Mouse (Mus musculus) embryonic facial prominence, embryonic 12.5 days (tissue): Measurements from ENCODE around the gene Cbwd1. TPM values are rescaled to one million over a fixed set of nuclear protein-coding genes. Genes with fewer than 3 reads are reported as not detected.

Experiments
- ATAC-seq: fragments of 200-750 bp; cut with Nextera tagmentation; 2 replicates; pipeline ENCODE4 v1.8.0; 2017; ENCODE audit not compliant: insufficient number of reproducible peaks, insufficient read depth, low FRiP score, low TSS enrichment
- H3K27ac ChIP-seq: fragments of 300-500 bp; sonication (generic); 2 replicates; pipeline ENCODE4 v1.5.1; 2016; ENCODE audit warnings: mild to moderate bottlenecking
- H3K27me3 ChIP-seq: fragments of 300-500 bp; sonication (generic); 2 replicates; pipeline ENCODE4 v1.6.1; 2016; ENCODE audit warnings: mild to moderate bottlenecking, moderate library complexity
- H3K36me3 ChIP-seq: fragments of 300-500 bp; sonication (generic); 2 replicates; pipeline ENCODE4 v1.6.1; 2016; ENCODE audit warnings: mild to moderate bottlenecking
- H3K4me1 ChIP-seq: fragments of 300-500 bp; sonication (generic); 2 replicates; pipeline ENCODE4 v1.6.1; 2016
- H3K4me2 ChIP-seq: fragments of 300-500 bp; sonication (generic); replicated peaks from 2 replicates; pipeline ENCODE4 v1.6.1; 2016; ENCODE audit warnings: mild to moderate bottlenecking, moderate library complexity
- H3K4me3 ChIP-seq: fragments of 300-500 bp; sonication (generic); 2 replicates; pipeline ENCODE4 v1.5.1; 2016; ENCODE audit warnings: mild to moderate bottlenecking
- H3K9ac ChIP-seq: fragments of 300-500 bp; sonication (generic); 2 replicates; pipeline ENCODE4 v1.6.1; 2016; ENCODE audit warnings: mild to moderate bottlenecking, moderate library complexity
- H3K9me3 ChIP-seq: fragments of 300-500 bp; sonication (generic); 2 replicates; pipeline ENCODE4 v1.6.1; 2016; ENCODE audit warnings: mild to moderate bottlenecking, moderate library complexity
- WGBS: fragments of 180-500 bp; shearing (Covaris S2); methylation state at CpG from one replicate; pipeline ENCODE4 v1.1.7; 2016; 5-methylcytosine and 5-hydroxymethylcytosine counted together
- polyA plus RNA-seq: library from polyadenylated mRNA; unstranded; fragments of >200 nt; fragmentation: Nextera tagmentation; extraction: Ambion mirVana; gene quantifications from 2 replicates; pipeline ENCODE4 v1.2.1, GENCODE M21; 2016

The Cbwd1 gene
- 20.9 and 22.5 TPM in 2 replicates for polyA plus RNA-seq

- ATAC-seq, result peak; percentile 99
- WGBS, result under 1% methylated on average over 36 of the region's 36 CpGs
- no peaks in the 10 kb centered on the region for H3K27me3 ChIP-seq
- peak within 1 kb of the TSS; percentile 64 for H3K9ac ChIP-seq
- H3K27ac ChIP-seq, result no peak within 1 kb of the TSS
- H3K4me2 ChIP-seq, result peak within 1 kb of the TSS; percentile 54
- H3K9me3 ChIP-seq, result no peaks in the 10 kb centered on the region
- H3K36me3 ChIP-seq, result 0 out of 2 replicates have a peak, but pooled peaks cover under 1% of the 10 kb centered on the region
- peaks cover 13% of the 10 kb centered on the region for H3K4me1 ChIP-seq
- peak within 1 kb of the TSS; percentile 71 for H3K4me3 ChIP-seq
Measured at GRCm38 (mm10) chr19:24961172-24961962, at the start of gene Cbwd1. Cbwd1 (minus strand) TSS chr19:24961610.

GRCm38 (mm10) chr19:25008509-25008908, 47.1 kb upstream of the Cbwd1 start:
- no peak overlapping the region for H3K4me2 ChIP-seq
- peaks cover 7% of the 10 kb centered on the region; the same call in 1 of the 2 replicates for H3K4me1 ChIP-seq
- no peak overlapping the region for H3K9ac ChIP-seq
- H3K4me3 ChIP-seq, result no peak overlapping the region
- H3K27ac ChIP-seq, result no peak overlapping the region
- no peaks in the 10 kb centered on the region for H3K36me3 ChIP-seq
- ATAC-seq, result no peak
- 88% methylated on average over 2 of the region's 2 CpGs for WGBS
- no peaks in the 10 kb centered on the region for H3K27me3 ChIP-seq
- no peaks in the 10 kb centered on the region for H3K9me3 ChIP-seq

GRCm38 (mm10) chr19:25006686-25007085, 45.3 kb upstream of the Cbwd1 start:
- ATAC-seq, result no peak
- Histone ChIP-seq H3K9me3 (no peaks in the 10 kb centered on the region), H3K36me3 (no peaks in the 10 kb centered on the region), H3K4me3 (no peak overlapping the region), H3K27ac (no peak overlapping the region), H3K4me2 (no peak overlapping the region), H3K4me1 (peaks cover 7% of the 10 kb centered on the region; the same call in 1 of the 2 replicates), H3K27me3 (peaks cover 8% of the 10 kb centered on the region), H3K9ac (no peak overlapping the region)
- WGBS, result 77% methylated on average over 1 of the region's 1 CpGs

DNA sequence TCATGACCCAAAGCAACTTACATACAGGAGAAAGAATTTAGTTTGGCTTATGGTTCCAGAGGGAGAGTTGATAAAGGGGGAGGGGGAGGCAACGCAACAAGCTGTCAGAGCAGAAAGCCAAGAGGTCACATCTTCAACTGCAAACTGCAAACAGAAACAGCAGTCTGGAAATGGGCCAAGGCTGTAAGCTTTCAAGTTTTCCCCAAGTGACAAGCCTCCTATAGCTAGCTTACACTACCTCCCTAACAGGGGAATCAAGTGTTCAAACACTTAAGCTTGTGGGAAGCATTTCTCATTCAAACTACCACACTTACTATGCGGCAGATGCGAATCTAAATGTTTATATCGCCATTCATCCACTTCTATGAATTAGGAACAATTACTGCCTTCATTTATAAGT, 42.4 kb upstream of the Cbwd1 start:
- WGBS, result 44% methylated on average over 4 of the region's 4 CpGs
- H3K4me2 ChIP-seq, result no peak overlapping the region
- H3K27me3 ChIP-seq, result peaks cover 36% of the 10 kb centered on the region
- no peak overlapping the region for H3K9ac ChIP-seq
- no peaks in the 10 kb centered on the region for H3K36me3 ChIP-seq
- ATAC-seq, result no peak
- peaks cover 11% of the 10 kb centered on the region; the same call in 1 of the 2 replicates for H3K4me1 ChIP-seq
- H3K9me3 ChIP-seq, result no peaks in the 10 kb centered on the region
- H3K4me3 ChIP-seq, result no peak overlapping the region
- no peak overlapping the region for H3K27ac ChIP-seq

DNA sequence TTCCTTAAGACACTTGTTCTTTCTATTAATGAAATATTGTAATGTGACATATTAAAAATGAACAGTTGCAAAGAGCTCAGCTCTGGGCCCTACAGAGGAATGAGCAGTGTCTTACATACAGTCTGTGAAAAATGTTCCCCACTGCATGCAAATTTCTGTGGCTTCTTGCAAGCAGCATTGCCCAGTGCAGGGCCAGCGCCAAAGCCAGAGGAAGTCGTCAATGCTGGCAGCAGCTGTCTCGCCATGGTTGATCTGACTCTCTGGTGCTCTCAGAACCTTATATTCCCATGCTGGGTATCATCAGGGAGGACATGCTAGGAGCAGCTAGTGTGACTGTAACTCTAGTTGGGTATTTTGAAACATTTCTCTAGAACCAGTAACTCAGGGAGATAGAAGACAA, 41.4 kb upstream of the Cbwd1 start:
- H3K27ac ChIP-seq, result no peak overlapping the region
- peaks cover 11% of the 10 kb centered on the region; the same call in 1 of the 2 replicates for H3K4me1 ChIP-seq
- H3K9me3 ChIP-seq, result no peaks in the 10 kb centered on the region
- H3K36me3 ChIP-seq, result no peaks in the 10 kb centered on the region
- 79% methylated on average over 3 of the region's 3 CpGs for WGBS
- no peak overlapping the region for H3K4me2 ChIP-seq
- no peak overlapping the region for H3K4me3 ChIP-seq
- ATAC-seq, result no peak
- peaks cover 44% of the 10 kb centered on the region for H3K27me3 ChIP-seq
- no peak overlapping the region for H3K9ac ChIP-seq

DNA sequence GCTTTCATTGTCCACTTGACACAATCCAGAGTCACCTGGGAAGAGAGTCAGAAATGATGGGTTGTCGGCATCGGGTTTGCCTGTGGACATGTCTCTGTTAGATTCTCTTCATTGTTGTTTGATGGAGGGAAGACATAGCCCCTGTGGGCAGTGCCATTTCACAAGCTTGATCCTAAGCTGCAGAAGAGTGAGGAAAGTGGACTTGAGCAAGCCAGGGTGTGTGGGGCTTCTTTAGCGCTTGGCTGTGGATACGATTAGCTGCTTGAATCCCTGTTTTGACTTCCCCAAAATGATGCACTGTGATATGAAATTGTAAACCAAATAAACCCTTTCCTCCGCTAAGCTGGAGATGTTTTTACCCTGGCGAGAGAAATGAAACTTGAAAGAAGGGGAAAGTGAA, 40.6 kb upstream of the Cbwd1 start:
- peaks cover 51% of the 10 kb centered on the region for H3K27me3 ChIP-seq
- 83% methylated on average over 6 of the region's 6 CpGs for WGBS
- no peak overlapping the region for H3K4me3 ChIP-seq
- H3K4me1 ChIP-seq, result peaks cover 11% of the 10 kb centered on the region; the same call in 1 of the 2 replicates
- ATAC-seq, result no peak
- H3K27ac ChIP-seq, result no peak overlapping the region
- H3K4me2 ChIP-seq, result no peak overlapping the region
- no peaks in the 10 kb centered on the region for H3K36me3 ChIP-seq
- no peaks in the 10 kb centered on the region for H3K9me3 ChIP-seq
- no peak overlapping the region for H3K9ac ChIP-seq

- Histone ChIP-seq H3K4me2 (peak overlapping the region; percentile 94), H3K36me3 (no peaks in the 10 kb centered on the region), H3K9me3 (no peaks in the 10 kb centered on the region), H3K9ac (no peak overlapping the region), H3K4me3 (peak overlapping the region; percentile 77), H3K27ac (no peak overlapping the region), H3K27me3 (peaks cover 56% of the 10 kb centered on the region), H3K4me1 (peaks cover 11% of the 10 kb centered on the region; the same call in 1 of the 2 replicates)
- no peak for ATAC-seq
- WGBS, result 33% methylated on average over 9 of the region's 9 CpGs
Measured at GRCm38 (mm10) chr19:25000153-25000552, 38.7 kb upstream of the Cbwd1 start.

GRCm38 (mm10) chr19:24999201-24999886, 37.9 kb upstream of the Cbwd1 start, which contains the start of gene Dock8:
Dock8 (plus strand) TSS chr19:24999534.
- H3K27me3 ChIP-seq, result peaks cover 56% of the 10 kb centered on the region
- H3K4me2 ChIP-seq, result peak within 1 kb of the TSS; percentile 94
- no peak for ATAC-seq
- WGBS, result under 1% methylated on average over 91 of the region's 109 CpGs
- peaks cover 10% of the 10 kb centered on the region; the same call in 1 of the 2 replicates for H3K4me1 ChIP-seq
- H3K27ac ChIP-seq, result no peak within 1 kb of the TSS
- no peaks in the 10 kb centered on the region for H3K9me3 ChIP-seq
- peak within 1 kb of the TSS; percentile 48 for H3K9ac ChIP-seq
- peak within 1 kb of the TSS; percentile 77 for H3K4me3 ChIP-seq
- H3K36me3 ChIP-seq, result no peaks in the 10 kb centered on the region

- 61% methylated on average over 5 of the region's 5 CpGs for WGBS
- peaks cover 56% of the 10 kb centered on the region for H3K27me3 ChIP-seq
Measured at GRCm38 (mm10) chr19:24998561-24998960, 37.2 kb upstream of the Cbwd1 start.

GRCm38 (mm10) chr19:24996815-24997704, 35.6 kb upstream of the Cbwd1 start:
- H3K27me3 ChIP-seq, result peaks cover 52% of the 10 kb centered on the region
- 74% methylated on average over 12 of the region's 12 CpGs for WGBS
- no peak for ATAC-seq

More at GRCm38 (mm10) chr19:24998561-24998960, 37.2 kb upstream of the Cbwd1 start:
- no peak for ATAC-seq
- Histone ChIP-seq H3K4me2 (no peak overlapping the region; the same call in 1 of the 2 replicates), H3K36me3 (no peaks in the 10 kb centered on the region), H3K9me3 (no peaks in the 10 kb centered on the region), H3K4me1 (peaks cover 4% of the 10 kb centered on the region; the same call in 1 of the 2 replicates), H3K4me3 (no peak overlapping the region), H3K9ac (no peak overlapping the region), H3K27ac (no peak overlapping the region)

GRCm38 (mm10) chr19:24994900-24995299, 33.5 kb upstream of the Cbwd1 start:
- Histone ChIP-seq H3K4me1 (peaks cover 3% of the 10 kb centered on the region; the same call in 1 of the 2 replicates), H3K9me3 (no peaks in the 10 kb centered on the region), H3K4me3 (no peak overlapping the region), H3K27ac (no peak overlapping the region), H3K4me2 (no peak overlapping the region), H3K27me3 (peaks cover 30% of the 10 kb centered on the region), H3K9ac (no peak overlapping the region), H3K36me3 (no peaks in the 10 kb centered on the region)
- 21% methylated on average over 8 of the region's 8 CpGs for WGBS
- ATAC-seq, result no peak

More at GRCm38 (mm10) chr19:24996815-24997704, 35.6 kb upstream of the Cbwd1 start:
- Histone ChIP-seq H3K4me3 (no peak overlapping the region), H3K4me2 (no peak overlapping the region), H3K36me3 (no peaks in the 10 kb centered on the region), H3K27ac (no peak overlapping the region), H3K4me1 (peaks cover 4% of the 10 kb centered on the region; the same call in 1 of the 2 replicates), H3K9ac (no peak overlapping the region), H3K9me3 (no peaks in the 10 kb centered on the region)
